Mouse (Mus musculus) right cerebral cortex, postnatal 10 days (tissue): Measurements from ENCODE around the gene Gm42688.
"Not testable (repeated sequence)": the region's sequence is repeated elsewhere in the genome, so short reads cannot be mapped to it uniquely, and the experiment has no call there.

Experiments
- DNase-seq, 2 experiments: peaks; one replicate each; pipeline ENCODE4 v3.0.0; 2021; ENCODE audit warnings: low spot score in 2 of 2

The Gm42688 gene

GRCm38 (mm10) chr6:83138056-83138455 is 36.6 kb downstream of the Gm42688 start:
- peak in 1 of 2 experiments; percentile 28 for DNase-seq

- DNase-seq, result no peak
Measured at GRCm38 (mm10) chr6:83140044-83140443, 38.6 kb downstream of the Gm42688 start.

GRCm38 (mm10) chr6:83141636-83142035 is 40.2 kb downstream of the Gm42688 start:
- no peak for DNase-seq

GRCm38 (mm10) chr6:83142211-83142731 is 40.9 kb downstream of the Gm42688 start:
- DNase-seq, result peak; percentile 76 to 78

DNA sequence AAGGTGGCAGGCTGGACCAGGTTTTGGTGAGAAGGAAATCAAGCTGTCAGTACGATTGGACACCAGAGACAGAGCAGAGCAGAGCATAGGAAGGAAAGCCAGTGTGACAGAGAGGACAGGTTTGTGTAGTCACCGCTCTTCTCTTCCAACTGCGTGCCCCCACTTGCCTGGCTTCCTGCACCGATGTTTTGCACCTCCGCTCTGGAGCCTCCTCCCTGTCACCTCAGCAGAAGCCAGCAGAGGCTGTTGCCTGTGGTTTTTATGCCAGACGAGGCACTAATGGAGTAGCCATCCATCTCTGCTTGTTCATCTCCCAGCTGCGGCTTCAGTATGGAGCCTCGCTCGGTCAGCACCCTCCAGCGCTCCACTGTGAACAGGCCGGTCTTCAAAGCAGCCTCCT is 41.5 kb downstream of the Gm42688 start:
- no peak for DNase-seq

DNA sequence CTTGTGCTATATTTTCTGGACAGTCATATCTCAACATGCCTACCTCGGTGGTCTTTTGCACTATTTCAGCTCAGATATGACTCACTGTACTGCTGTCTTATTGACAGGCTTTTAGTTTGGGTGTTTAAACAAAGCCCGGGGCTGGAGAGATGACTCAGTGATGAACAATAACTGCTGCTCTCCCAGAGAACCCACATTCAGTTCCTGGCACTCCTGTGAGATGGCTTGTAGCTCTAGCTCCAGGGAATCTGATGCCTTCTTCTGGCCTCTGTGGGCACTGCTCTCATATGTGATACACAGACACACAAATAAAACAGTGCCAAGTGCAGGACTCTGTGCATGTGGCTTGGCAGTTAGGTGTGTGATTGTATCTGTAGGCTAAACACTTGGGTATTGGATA is 43.8 kb downstream of the Gm42688 start:
- no peak for DNase-seq

GRCm38 (mm10) chr6:83145805-83146204 is 44.4 kb downstream of the Gm42688 start:
- DNase-seq, result no peak

DNA sequence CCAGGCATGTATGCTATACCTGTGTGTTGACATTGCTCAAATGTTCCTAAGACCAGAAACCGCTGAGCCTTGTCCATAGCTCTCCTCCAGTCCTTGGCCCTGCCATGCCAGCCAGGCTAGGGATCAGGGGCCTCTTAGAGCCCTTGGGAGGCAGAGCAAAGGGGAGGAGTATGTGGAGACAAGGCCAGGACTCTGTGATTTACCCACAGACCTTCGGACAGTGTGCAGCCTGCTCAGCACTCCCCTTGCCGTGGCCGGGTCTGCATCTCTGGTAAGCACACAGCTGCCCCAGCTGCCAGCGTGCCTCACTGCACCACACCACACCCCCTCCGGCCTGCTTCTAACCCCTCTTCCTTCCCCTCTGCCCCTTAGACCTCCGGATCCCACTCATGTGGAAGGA is 45.9 kb downstream of the Gm42688 start:
- DNase-seq, result no peak

- DNase-seq, result no peak
Measured at GRCm38 (mm10) chr6:83151721-83152120, 50.3 kb downstream of the Gm42688 start.

GRCm38 (mm10) chr6:83153038-83153437 is 51.6 kb downstream of the Gm42688 start:
- DNase-seq, result no peak

DNA sequence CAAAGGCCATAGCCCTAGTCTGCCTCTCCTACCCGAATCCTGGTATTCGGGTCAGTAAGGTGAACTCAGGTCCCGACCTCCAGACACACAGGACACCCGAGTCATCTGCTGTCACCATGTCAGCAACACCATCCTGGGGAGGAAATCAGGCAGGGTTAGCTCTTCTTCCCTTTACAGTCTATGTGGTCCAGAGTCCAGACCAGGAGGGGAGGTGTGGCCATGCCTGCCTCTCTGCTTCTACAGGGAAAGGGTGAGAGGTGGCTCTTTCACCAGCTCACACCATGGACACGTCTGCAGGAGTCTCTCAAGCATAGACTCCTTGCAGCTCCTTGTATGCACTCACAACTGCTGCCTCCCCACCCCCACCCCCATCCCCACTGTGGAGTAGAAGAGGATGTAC is 52.1 kb downstream of the Gm42688 start:
- DNase-seq, result no peak

DNA sequence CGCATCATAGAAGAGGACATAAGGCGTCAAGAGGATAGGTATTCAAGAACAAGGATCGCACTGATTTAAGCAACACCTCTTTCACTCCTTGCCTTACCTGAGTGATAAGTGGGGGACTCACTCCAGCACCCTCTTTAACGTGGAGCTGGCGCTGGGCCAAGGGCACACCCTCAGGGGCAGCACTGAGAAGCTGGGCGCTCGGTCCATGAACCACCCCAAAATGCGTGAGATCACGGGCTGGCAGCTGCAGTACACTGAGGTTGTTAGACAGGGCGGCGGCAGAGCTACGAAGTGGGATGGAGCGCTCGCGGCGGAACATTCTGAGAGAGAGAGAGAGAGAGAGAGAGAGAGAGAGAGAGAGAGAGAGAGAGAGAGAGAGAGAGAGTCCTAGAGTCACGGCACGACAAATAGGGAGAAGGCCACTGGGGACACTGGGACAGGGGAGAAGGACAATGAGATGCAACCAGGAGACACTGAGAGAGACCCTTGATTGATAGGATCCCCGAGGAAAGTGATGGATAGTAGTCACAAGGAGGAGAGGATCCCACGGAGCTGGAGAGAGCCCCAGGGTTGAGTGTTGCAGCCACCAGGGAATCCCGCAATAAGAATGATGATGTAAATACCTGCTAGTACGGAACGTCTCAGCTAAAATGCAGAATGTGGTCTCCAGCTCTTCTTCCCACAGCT is 54.3 kb downstream of the Gm42688 start:
- peak in 1 of 2 experiments; percentile 71 for DNase-seq

DNA sequence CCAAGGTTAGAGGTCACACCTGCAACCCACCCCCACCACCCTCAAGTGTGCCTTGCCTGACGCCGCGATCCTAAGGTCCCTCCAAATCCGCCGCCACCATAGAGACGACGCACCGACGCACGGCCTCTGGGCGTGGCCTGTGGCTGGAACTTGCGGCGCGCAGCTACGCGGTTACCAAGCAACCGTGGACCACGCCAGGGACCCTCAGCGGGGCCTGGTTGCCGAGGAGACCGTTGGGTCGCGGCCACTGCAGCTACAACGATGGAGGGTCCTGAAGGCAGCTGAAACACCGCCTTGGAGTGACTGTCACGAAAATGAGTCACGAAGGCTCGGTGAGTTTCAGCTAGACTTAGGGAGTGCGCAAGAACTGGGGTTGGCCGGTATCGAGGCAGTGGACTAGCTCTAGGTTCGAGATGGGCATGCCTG is 54.9 kb downstream of the Gm42688 start, which contains the start of the genes Wdr54 and 1700003E16Rik:
Gene Wdr54, minus strand, starts transcription at position 139 of the 426 bp plus-strand sequence.
Gene 1700003E16Rik, plus strand, starts transcription at position 146 of the 426 bp plus-strand sequence.
- peak; percentile 91 to 93 for DNase-seq

- not testable (repeated sequence) for DNase-seq
Measured at GRCm38 (mm10) chr6:83159456-83159855, 58.0 kb downstream of the Gm42688 start.
